Mouse (Mus musculus) lung, embryonic 14.5 days (tissue): ENCODE results near the gene Gpr34. TPM values are rescaled to one million over a fixed set of nuclear protein-coding genes. Genes with fewer than 3 reads are reported as not detected.

Source experiments
- ATAC-seq: fragments of 200-750 bp; cut with Nextera tagmentation; 2 replicates; pipeline ENCODE4 v1.8.0; 2017; ENCODE audit warnings: mild to moderate bottlenecking, moderate TSS enrichment, moderate library complexity; ENCODE audit not compliant: insufficient read depth
- DNase-seq: peaks from one replicate; pipeline ENCODE4 v3.0.0-alpha.2; 2015
- H3K27ac ChIP-seq: fragments of 300-500 bp; sonication (generic); 2 replicates; pipeline ENCODE4 v1.5.1; 2014; ENCODE audit warnings: low read depth, mild to moderate bottlenecking, moderate library complexity
- H3K27me3 ChIP-seq: fragments of 300-500 bp; sonication (generic); 2 replicates; pipeline ENCODE4 v1.6.1; 2014; ENCODE audit warnings: low read length, control low read depth; ENCODE audit not compliant: insufficient read depth
- H3K36me3 ChIP-seq: fragments of 300-500 bp; sonication (generic); 2 replicates; pipeline ENCODE4 v1.6.1; 2014; ENCODE audit warnings: control low read depth; ENCODE audit not compliant: insufficient read depth
- H3K4me1 ChIP-seq: fragments of 300-500 bp; sonication (generic); 2 replicates; pipeline ENCODE4 v1.6.1; 2014; ENCODE audit warnings: antibody characterized with exemption, control low read depth; ENCODE audit not compliant: insufficient read depth
- H3K4me2 ChIP-seq: fragments of 300-500 bp; sonication (generic); 2 replicates; pipeline ENCODE4 v1.6.1; 2014; ENCODE audit warnings: mild to moderate bottlenecking
- H3K4me3 ChIP-seq: fragments of 300-500 bp; sonication (generic); 2 replicates; pipeline ENCODE4 v1.5.1; 2014; ENCODE audit warnings: low read depth, low read length
- H3K9ac ChIP-seq: fragments of 300-500 bp; sonication (generic); 2 replicates; pipeline ENCODE4 v1.6.1; 2014
- H3K9me3 ChIP-seq: fragments of 300-500 bp; sonication (generic); 2 replicates; pipeline ENCODE4 v1.6.1; 2016; ENCODE audit warnings: low read depth, low read length, control low read depth
- CTCF ChIP-seq: IDR thresholded peaks from 2 replicates; pipeline ENCODE4 v1.5.1; 2016; ENCODE audit warnings: antibody characterized with exemption, low read depth
- WGBS: fragments of 180-500 bp; shearing (Covaris S2); extraction: QIAGEN DNeasy Blood & Tissue Kit; methylation state at CpG from one replicate; pipeline ENCODE4 v1.1.7; 2014; 5-methylcytosine and 5-hydroxymethylcytosine counted together
- polyA plus RNA-seq: library from polyadenylated mRNA; unstranded; fragments of >200 nt; fragmentation: Nextera tagmentation; extraction: Ambion mirVana; gene quantifications from 2 replicates; pipeline ENCODE4 v1.2.1, GENCODE M21; 2014

The Gpr34 gene
- 2.5 and 2.6 TPM in 2 replicates for polyA plus RNA-seq

- ATAC-seq = no peak
- WGBS = 60% methylated on average over 5 of the region's 5 CpGs
- H3K4me2 ChIP-seq = no peak within 1 kb of the TSS
Observed at GRCm38 (mm10) chrX:13631599-13632283, at the start of gene Gpr34. Gene Gpr34, plus strand, starts transcription at chrX:13632089.

GRCm38 (mm10) chrX:13599373-13599772, 32.5 kb upstream of the Gpr34 start:
- no peak for ATAC-seq
- WGBS = 75% methylated on average over 2 of the region's 2 CpGs
- no peaks in the 10 kb centered on the region for H3K27me3 ChIP-seq
- DNase-seq = no peak
- no peaks in the 10 kb centered on the region for H3K9me3 ChIP-seq
- no peaks in the 10 kb centered on the region for H3K4me1 ChIP-seq
- H3K4me2 ChIP-seq = no peak overlapping the region
- TF ChIP-seq CTCF = no peak
- no peak overlapping the region for H3K27ac ChIP-seq
- H3K36me3 ChIP-seq = no peaks in the 10 kb centered on the region
- no peak overlapping the region for H3K9ac ChIP-seq
- no peak overlapping the region for H3K4me3 ChIP-seq

More at GRCm38 (mm10) chrX:13631599-13632283, at the start of gene Gpr34:
- H3K9me3 ChIP-seq = no peaks in the 10 kb centered on the region
- H3K4me1 ChIP-seq = no peaks in the 10 kb centered on the region
- no peaks in the 10 kb centered on the region for H3K27me3 ChIP-seq
- H3K4me3 ChIP-seq = no peak within 1 kb of the TSS
- no peak within 1 kb of the TSS for H3K27ac ChIP-seq
- TF ChIP-seq CTCF = no peak
- H3K36me3 ChIP-seq = no peaks in the 10 kb centered on the region
- DNase-seq = no peak
- no peak within 1 kb of the TSS for H3K9ac ChIP-seq

GRCm38 (mm10) chrX:13599966-13600365, 31.9 kb upstream of the Gpr34 start:
- no peak overlapping the region for H3K4me3 ChIP-seq
- TF ChIP-seq CTCF = no peak
- H3K27me3 ChIP-seq = no peaks in the 10 kb centered on the region
- ATAC-seq (no peak), DNase-seq (no peak)
- H3K9ac ChIP-seq = no peak overlapping the region
- no peaks in the 10 kb centered on the region for H3K4me1 ChIP-seq
- no peak overlapping the region for H3K27ac ChIP-seq
- no peak overlapping the region for H3K4me2 ChIP-seq
- WGBS = 13% methylated on average over 1 of the region's 1 CpGs
- H3K9me3 ChIP-seq = no peaks in the 10 kb centered on the region
- H3K36me3 ChIP-seq = no peaks in the 10 kb centered on the region

- Histone ChIP-seq H3K27ac (no peak overlapping the region), H3K4me3 (no peak overlapping the region), H3K27me3 (no peaks in the 10 kb centered on the region), H3K9ac (no peak overlapping the region), H3K9me3 (no peaks in the 10 kb centered on the region), H3K4me2 (no peak overlapping the region), H3K36me3 (no peaks in the 10 kb centered on the region), H3K4me1 (no peaks in the 10 kb centered on the region)
- WGBS = 55% methylated on average over 3 of the region's 3 CpGs
- no peak for TF ChIP-seq CTCF
- DNase-seq (no peak), ATAC-seq (no peak)
Observed at GRCm38 (mm10) chrX:13606741-13607140, 25.1 kb upstream of the Gpr34 start.

GRCm38 (mm10) chrX:13607752-13608151, 24.1 kb upstream of the Gpr34 start:
- H3K4me1 ChIP-seq = no peaks in the 10 kb centered on the region
- H3K27ac ChIP-seq = no peak overlapping the region
- no peak overlapping the region for H3K4me3 ChIP-seq
- WGBS = 34% methylated on average over 3 of the region's 3 CpGs
- DNase-seq = no peak
- TF ChIP-seq CTCF = no peak
- no peaks in the 10 kb centered on the region for H3K9me3 ChIP-seq
- no peak overlapping the region for H3K9ac ChIP-seq
- H3K4me2 ChIP-seq = no peak overlapping the region
- ATAC-seq = no peak
- H3K36me3 ChIP-seq = no peaks in the 10 kb centered on the region
- no peaks in the 10 kb centered on the region for H3K27me3 ChIP-seq

GRCm38 (mm10) chrX:13611114-13611513, 20.8 kb upstream of the Gpr34 start:
- no peak overlapping the region for H3K4me3 ChIP-seq
- DNase-seq (no peak), ATAC-seq (no peak)
- no peak for TF ChIP-seq CTCF
- 0 out of 2 replicates have a peak, but pooled peaks cover 3% of the 10 kb centered on the region for H3K36me3 ChIP-seq
- no peak overlapping the region for H3K27ac ChIP-seq
- H3K9me3 ChIP-seq = no peaks in the 10 kb centered on the region
- H3K27me3 ChIP-seq = no peaks in the 10 kb centered on the region
- H3K9ac ChIP-seq = no peak overlapping the region
- no peaks in the 10 kb centered on the region for H3K4me1 ChIP-seq
- no peak overlapping the region for H3K4me2 ChIP-seq
- whole genome bisulfite sequencing = 84% methylated on average over 5 of the region's 5 CpGs

- Histone ChIP-seq H3K27me3 (no peaks in the 10 kb centered on the region), H3K4me3 (no peak overlapping the region), H3K27ac (no peak overlapping the region), H3K4me1 (no peaks in the 10 kb centered on the region), H3K9ac (no peak overlapping the region), H3K9me3 (no peaks in the 10 kb centered on the region), H3K36me3 (0 out of 2 replicates have a peak, but pooled peaks cover 3% of the 10 kb centered on the region), H3K4me2 (no peak overlapping the region)
- WGBS = 46% methylated on average over 2 of the region's 2 CpGs
- no peak for TF ChIP-seq CTCF
- ATAC-seq = no peak
- DNase-seq = no peak
Observed at GRCm38 (mm10) chrX:13612115-13612514, 19.8 kb upstream of the Gpr34 start.
